Mouse (Mus musculus): Measurements from ENCODE around the gene Stambp.

DNA sequence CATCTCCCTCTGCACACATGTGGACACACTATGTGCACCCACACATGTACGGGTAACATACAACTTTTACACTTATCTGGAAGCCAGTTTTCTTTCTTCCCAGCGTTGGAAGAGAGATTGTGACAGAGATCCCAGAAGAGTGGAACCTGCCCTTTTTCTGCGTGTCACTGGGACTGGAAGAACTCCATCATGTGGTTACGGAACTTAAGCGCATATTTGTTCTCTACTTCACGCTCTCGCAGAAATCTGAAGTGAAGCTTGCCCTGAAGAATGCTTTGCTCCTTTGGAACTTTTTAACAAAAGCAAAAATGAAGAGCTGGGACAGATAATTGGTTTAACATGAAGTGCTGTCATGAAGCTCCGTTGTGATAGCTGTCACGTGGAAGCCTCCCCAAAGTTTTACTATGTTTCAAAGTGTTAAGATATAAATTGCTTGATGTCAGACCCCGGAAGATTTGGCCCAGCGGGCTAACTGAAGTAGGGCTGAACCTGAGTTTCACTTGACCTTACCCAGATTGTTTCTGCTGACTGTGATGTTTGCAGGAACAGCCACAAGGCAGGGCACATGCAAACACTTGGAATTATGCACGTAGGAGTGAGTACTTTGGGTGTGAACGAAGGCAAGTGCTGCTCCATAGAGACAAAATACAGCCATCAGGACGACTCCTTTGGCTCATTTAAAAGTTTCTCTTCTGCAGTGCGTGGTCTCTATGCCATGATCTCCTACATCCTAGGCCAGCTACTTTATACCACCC, 45.2 kb upstream of the Stambp start:
- TF ChIP-seq CTCF (IDR thresholded peaks at IDR 0.05; ENCODE audit: low read depth): no peak
- no peak for TF ChIP-seq EP300 (optimal IDR thresholded peaks at IDR 0.05)
